Mouse (Mus musculus) embryo, embryonic 11 days (tissue): ENCODE data around the gene Morn3.
"Not testable (repeated sequence)": the region's sequence is repeated elsewhere in the genome, so short reads cannot be mapped to it uniquely, and the experiment has no call there.

Source experiments
- DNase-seq: peaks from one replicate; pipeline ENCODE4 v3.0.0-alpha.2; 2015

Gene Morn3

DNA sequence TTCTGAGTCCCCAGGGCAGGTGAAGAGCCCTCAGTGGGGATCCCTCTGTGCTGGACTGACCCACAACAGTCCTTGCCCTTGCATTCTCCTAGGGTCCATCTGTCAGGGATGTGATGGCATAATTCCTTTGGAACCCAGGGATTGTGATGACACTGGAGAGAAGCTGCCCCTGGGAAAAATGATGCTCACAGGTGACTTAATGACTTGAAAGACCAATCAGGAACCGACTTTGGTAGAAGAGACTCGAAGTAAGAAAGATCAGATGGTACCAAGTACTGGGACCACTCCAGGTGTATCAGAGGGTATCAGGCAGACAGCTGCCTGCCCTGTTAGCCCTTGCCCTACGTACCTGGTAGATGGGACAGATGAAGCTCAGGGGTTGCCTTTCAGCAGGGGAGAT lies at the start of gene Morn3:
Gene Morn3 (minus strand): TSS at position 101 of the 400 bp plus-strand sequence.
- no peak for DNase-seq

DNA sequence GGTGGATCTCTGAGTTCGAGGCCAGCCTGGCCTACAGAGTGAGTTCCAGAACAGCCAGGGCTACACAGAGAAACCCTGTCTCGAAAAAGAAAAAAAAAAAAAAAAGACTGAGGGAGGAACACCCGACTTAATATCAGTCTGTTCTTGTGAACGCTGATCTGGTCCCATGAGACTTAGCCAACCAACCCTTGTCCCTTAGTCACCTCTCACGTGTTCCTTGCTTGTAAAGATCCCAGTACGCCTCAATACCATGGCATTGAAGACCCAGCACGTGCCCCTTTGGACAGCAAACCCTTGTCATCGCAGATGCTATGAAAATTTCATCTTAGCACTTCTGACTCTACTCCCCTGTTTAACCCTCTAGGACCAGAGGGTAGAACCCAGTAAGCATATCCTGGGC lies 49.5 kb upstream of the Morn3 start:
- DNase-seq, result no peak

DNA sequence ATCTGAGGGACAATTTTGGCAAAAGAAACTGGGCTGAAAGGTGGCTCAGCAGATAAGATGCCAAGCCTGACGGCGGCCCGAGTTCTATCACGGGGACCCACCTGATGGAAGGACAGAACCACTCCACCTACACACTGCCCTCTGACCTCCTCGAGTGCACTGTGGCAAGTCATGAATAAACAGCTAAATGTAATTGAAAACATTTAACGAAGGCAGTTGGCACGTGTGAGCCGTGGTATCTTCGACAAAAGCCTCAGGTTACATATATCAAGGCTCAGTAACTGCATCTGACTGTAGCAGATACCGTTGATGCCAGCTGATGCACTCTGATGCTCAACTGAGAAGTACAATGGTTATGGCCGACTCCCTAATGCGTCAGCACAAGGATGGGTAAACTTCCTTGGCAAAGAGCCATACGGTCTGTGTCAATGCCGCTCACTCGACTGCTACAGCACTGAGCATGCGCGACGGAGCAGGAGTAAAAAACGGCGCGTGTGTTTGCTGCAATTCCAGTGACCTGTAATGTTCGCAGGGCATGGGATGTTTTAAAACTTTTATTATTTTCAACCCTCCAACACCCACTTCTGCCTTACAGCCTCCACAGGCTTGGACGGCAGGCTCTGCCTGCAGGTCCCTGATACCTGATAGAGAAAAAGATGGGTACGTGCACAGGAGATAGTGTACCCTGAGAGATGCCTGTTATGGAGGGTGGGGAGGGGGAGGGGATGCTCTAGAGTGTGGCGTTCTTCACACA lies 47.6 kb upstream of the Morn3 start:
- no peak for DNase-seq

DNA sequence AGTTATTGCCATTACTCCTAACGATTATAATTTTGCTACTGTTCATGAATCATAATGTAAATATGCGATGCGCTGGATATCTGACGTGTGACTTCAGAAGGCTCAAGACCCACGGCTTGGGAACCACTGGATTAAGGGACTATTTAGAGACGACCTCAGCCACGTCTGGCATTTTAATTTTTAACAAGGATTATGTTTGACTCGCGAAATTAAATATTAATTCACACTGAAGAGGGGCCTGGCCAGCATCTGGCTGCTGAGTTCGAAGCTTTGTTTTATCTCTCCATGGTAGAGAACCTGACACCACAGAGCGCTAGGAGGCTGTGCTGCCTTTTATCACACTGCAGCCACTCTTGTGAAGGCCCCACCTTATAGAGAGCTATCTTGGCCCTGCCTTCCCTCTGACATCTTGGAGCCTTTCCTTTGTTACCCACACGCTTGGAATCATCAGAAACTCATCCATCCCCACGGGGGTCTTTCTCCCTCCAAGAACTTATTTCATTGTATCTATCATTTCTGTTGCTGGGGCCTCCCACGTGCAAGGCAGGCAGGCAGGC lies 46.3 kb upstream of the Morn3 start:
- DNase-seq, result no peak

DNA sequence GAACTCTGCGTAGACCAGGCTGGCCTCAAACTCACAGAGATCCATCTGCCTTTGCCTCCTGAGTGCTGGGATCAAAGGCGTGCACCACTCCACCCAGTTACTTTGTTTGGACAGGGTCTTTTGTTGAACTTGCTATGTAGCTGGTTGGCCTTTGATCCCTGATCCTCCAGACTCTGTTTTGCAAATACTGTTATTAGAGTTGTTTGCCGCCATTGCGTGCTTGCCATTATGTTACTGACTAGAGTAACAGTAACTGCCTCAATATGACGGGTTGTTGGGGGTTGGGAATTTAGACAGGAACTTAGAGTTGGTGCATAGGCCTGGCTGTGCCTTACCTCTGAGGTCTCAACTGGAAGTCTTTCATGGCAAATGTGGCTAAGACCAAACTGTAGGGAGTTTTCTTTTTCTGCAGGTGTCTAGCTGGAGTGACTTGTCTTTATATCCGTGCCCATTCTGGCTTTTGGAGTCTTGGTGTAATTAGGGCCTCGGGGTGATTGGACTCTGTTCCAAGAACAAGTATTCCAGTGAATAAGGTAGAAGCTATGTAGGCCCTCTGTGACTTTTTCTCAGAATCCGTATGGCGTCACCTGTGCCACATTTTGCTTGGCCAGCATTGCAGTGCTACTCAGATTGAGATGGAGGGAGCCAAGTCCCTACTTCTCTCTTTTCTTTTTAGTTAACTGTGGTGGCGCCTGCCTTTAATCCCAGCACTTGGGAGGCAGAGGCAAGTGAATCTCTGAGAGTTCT lies 43.9 kb upstream of the Morn3 start:
- DNase-seq, result no peak

DNA sequence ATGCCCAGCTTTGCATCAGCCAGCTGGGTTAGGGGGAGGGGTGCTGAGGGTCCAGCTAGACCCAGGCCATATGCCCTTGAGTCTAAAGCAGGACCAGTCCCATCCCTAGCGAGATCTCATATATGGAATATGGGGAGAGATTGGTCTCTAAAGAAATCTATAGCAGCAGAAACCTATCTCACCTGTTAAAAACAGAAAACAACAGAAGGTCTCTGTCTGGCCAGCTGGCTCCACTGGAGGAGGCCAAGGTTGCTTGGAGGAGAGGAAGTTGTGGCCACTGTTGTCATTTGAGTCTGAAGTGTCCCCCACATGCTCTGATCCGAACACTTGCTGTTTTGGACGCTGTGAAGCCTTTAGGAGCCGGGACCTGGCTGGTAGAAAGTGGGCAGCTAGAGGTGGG lies 42.0 kb upstream of the Morn3 start:
- no peak for DNase-seq

DNA sequence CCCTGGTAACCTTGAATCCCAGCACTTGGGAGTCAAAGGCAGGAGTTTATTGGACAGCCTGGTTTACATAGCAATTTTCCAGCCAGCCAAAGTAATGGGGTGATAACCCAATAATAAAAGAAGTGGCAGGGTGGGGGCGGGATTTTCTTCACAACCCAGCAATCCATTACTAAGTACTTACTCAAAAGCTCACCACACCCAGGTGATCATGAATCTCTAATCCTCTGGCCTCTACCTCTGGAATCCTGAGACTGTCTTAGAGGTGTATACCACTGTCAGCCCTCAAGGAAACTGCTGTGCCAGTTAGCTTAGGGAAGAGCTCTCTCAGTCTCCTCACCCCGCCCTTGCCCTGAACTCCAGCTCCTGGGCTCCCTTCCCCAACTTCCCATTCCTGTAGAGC lies 39.7 kb upstream of the Morn3 start:
- no peak for DNase-seq

DNA sequence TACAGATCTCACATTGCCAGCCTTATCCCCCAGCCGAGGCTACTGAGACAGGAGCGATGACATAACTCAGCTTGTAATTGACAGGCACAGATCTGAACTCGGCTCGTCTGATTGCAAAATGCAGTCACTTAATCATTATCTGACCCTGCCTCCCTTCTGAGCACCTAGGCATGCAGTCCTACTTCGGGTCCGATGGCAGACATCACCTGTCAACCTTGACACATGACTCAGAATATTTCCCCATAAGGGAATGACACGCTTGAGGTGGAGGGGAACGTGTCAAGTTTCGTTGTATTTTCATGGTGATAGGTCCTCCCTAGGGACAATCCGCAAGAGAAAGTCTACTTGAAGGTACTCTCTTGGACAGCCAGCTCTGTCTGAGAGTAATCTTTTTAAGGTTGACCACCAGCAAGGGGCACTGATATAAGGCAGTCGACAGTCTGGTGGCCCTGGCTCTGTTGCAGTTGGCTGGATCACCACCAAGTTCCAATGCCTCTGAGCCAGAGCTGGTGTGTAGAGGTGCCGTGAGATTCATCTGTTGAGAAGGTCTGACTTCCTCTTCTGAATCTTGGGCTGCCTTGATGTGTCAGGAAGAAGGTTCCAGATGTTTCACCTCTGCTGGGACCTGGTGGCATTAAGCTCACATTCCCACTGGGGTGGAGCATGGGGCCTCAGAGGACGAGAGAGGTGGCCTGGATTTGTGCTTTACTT lies 36.7 kb upstream of the Morn3 start:
- DNase-seq, result no peak

DNA sequence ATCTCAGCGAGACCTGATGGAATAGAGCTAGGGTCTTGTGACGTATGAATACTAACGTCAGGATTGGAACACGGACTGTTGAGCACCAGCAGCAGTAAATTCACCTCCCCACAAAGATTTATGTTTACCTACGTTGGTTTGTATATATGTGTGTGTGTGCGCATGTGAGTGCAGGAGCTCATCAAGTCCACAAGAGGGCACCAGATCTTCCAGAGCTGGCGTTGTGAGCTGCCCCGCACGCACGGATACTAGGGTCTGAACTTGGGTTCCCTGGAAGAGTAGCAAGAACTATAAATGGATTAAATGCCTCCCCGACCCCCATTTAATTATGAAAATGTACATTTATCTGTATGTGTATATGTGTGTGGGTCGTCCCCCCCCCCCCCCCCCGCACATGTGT lies 33.7 kb upstream of the Morn3 start:
- DNase-seq, result no peak

DNA sequence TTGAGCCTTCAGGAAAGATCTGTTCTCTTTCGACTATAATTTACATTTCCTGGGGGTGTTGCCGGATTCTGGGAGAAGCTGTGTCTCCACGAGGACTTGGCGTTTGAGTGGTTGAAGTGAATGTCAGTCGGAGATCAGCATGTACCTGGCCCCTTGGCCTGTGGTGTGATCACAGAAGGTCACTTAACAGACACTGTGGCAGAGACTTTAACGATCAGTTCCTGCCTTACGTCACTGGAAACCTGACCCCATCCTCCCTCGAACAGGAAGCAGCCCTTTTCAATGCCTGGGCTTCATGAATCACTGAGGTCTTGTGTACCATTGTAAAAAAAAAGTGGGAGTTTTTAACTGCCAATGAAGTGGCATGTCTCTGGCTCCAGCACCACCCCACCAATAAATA lies 33.2 kb upstream of the Morn3 start:
- peak; percentile 29 for DNase-seq

DNA sequence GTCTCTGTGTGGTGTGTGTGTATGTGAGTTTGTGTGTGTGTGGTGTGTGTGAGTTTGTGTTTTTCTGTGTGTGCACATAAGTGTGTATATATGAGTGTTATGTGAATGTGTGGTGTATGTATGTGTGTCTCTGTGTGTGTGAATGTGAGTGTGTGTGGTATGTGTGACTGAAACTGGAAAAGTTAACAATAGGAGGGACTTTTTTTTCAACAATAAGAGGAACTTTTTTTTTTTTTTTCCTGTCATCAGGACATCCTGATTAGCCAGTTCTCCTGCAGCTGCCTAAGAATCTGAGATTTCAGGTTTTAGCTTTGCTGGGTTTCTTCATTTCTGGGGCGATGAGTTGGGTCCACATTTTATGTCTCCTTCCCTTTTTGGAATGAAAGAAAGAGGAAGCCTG lies 32.8 kb upstream of the Morn3 start:
- no peak for DNase-seq

DNA sequence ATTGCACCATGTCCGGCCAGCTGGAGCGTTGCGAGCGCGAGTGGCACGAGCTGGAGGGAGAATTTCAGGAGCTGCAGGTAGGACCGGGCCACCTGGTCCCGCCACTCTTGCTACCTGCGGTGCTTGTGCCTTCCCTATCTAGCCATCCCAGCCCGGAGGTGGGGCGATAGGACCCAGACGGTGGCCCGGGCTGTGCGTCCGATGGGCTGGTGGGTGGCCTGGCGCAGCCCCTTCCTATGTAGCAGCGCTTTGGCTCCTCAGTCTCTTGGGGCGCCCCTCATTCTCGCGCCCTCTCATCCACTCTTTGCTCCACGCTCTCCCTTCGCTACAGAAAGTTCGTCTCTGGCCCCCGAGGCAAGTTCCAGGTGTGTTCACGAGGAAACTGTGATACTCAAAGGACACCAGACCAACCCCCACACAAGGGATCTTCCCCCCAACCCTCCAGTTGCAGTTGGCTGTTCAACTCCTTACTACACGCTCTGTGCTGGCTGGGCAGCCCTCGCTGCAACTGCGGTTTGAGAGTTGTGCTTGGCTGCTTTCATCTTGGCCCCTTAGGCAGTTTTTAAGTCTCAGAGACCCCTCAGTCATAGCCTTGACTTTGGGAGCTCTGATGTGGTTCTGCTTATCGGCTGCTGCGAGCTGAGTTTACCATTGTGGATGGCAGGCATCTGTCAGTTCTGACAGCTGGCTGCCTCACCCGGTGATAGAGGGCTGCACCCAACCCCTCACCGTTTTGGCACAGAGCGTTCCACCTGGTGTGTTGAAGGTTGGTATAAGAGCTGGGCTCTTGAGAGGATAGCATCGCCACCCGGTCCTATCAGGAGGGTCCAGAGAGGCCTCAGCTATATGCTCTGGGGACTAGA lies 29.8 kb upstream of the Morn3 start:
- DNase-seq, result peak; percentile 75

DNA sequence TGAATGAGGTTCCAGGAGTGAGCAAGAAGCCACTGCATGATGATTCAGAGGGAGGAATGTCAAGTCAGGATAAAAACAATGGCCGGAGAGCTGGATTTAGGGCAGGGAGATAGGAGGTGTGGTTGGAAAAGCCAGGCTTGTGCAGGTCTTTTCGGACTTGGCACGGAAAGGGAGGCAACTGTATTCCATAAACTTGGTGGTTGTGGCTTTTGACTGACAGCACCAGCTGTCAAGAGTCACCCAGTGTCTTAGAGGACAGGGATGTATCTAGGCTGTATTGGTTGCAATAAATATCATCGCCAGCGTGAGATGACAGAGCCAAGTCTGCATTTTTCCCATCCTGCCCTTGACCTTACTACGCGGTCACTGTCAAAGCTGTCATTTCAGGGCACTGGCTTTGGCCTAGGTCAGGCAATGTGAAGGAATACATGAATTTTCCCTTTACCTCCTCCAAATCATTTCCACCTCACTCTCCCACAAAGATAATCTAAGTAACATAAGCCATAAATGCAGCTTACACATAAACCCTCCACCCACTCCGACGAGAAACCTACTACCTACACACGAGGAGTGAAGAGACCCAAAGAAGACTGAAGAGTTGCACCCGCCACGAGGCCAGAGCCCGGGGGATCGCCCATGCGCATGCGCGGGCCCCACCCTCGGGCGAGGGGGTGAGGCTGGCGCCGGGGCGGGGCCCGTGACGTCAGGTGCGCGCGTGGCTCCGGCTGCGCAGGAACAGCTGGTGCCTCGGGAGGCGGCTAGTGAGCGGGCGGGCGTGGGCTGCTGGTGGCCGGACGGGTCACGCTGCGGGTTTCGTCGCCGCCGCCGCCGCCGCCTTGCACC lies 29.0 kb upstream of the Morn3 start:
- DNase-seq, result peak; percentile 95

DNA sequence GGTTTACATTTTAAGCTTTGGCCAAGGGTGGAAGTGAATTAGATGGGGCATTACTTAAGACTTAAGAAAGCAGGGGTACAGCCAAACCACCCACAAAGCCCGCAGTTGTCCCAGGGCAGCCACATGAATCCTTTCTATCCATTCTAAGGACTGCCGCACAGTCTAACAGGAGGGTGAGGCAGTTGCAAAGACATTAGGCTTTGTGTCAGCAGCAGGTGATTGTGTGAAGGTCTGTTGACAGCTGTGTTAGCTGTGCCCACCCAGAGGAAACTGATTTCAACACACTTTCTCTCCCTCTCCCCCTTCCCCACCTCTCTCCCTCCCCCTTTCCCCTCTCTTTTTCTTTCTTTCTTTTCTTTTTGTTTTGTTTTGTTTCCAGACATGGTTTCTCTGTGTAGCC lies 21.9 kb upstream of the Morn3 start:
- no peak for DNase-seq

DNA sequence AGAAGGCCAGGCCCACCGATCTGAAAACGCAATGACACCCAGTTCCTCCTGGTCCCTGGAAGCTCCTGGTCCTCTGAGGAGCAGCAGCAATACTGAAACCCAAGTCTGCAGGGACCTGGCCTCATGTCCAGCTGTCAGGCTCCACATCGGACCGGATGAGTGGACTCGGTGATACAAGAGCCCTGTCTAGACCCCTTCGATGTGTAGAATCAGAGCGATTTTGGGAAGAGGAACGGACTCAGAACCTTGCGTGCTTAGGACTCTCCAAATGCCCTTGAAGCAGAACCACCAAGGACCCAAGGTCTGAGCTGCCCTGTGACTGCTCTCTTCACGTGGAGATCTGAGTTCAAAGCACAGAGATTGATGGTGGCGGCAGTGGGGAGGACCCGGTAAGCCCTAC lies 21.3 kb upstream of the Morn3 start, which contains the start of gene Tmem120b:
Gene Tmem120b (plus strand): TSS at position 301 of the 400 bp plus-strand sequence.
- no peak for DNase-seq

DNA sequence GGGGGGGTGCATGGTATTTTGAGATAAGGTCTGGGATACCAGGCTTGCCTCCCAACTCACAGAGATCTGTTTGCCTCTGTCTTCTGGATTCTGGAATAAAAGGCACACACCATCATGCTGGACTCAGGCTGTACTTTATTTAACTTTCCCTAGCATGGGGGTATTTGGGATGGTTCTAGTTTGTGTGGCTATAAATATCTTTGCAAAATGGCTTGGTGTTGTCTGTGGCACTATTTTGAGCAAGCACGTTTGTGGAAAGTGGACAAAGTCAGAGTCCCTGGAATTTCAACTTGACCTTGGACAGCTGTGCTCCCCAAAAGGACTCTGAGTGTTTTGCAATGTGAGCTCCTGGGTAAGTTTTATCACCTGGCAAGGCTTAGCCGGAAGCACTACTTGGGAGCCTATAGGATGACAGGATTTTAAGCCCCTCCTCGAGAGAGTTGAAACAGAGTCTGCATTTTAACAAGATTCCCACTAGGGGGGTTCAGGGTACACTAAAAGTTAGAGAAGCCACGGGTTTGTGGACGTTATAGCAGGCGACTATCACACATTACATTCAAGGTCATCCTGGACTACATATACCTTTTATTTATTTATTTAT lies 20.7 kb upstream of the Morn3 start:
- peak; percentile 74 for DNase-seq

DNA sequence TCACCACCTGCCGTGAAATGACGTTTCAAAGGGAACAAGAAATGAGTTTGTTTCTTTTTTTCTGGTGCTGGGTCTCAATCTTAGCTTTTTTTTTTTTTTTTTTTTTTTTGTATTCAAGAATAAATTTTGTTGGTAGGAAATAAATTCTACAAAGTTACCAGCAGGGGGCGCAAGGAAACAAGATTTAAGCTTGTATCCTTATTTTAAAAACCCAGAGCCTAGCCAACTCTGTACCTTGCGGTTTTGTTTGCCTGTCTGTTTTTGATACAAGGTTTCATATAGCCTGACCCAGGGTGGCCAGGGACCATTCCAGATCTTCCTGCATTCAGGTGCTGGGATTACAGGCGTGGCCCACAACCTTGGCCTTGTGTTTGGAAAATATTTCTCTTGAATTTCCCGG lies 17.4 kb upstream of the Morn3 start:
- DNase-seq, result peak; percentile 91

DNA sequence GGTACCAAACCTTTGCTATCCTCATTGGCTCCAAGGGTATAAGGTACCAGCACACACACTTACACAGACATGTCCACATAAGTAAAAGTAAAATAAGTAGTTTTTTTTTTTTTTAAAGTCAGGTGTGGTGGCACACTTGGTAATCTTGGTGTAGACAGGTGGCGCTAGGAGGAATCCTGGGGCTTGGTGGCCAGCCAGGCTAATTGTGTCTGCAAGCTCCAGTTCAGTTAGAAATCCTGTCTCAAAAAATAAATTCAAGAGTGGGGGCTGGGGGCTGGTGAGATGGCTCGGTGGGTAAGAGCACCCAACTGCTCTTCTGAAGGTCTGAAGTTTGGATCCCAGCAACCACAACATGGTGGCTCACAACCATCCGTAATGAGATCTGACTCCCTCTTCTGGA lies 16.3 kb upstream of the Morn3 start:
- DNase-seq, result no peak

DNA sequence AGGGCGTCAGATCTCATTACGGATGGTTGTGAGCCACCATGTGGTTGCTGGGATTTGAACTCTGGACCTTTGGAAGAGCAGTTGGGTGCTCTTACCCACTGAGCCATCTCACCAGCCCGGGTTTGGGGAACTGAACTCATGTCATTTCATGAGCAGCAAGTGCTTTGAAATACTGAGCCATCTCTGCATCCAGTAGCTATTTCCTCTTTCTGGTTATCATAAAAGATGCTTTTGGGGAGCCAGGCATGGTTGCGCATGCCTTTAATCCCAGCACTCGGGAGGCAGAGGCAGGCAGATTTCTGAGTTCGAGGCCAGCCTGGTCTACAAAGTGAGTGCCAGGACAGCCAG lies 14.6 kb upstream of the Morn3 start:
- not testable (repeated sequence) for DNase-seq

DNA sequence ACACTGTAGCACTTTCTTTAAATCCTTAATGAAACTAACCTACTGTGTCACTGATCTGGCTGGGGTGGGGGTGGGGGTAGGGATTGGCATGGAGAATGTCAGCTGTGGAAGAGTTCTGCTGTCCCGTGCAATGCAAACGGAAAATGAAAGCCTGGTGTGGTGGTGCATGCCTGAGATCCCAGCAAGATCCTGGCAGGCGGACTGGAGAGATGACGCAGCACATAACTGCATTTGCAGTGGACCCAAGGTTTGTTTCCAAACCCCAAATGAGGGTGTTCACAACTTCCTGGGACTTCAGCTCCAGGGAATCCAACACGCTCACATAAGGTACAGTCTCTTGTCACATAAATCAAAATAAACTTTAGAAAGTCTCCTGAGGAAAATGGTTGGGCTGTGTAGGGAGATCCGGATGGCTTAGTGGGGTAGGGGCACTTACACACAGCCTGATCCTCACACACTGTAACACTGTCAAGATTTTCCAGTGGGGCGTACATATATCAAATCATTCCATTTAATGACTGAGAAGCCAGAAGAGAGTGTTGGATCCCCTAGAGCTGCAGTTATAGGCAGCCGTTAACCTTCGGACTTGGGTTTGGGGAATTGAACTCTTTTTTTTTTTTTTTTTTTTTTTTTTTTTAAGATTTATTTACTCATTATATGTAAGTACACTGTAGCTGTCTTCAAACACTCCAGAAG lies 14.0 kb upstream of the Morn3 start:
- no peak for DNase-seq
